Mouse (Mus musculus) natural killer cell, adult 2 months (primary cell): ENCODE results near the gene Zfp541.

Source experiments
- DNase-seq, 2 experiments: peaks; one replicate each; pipeline ENCODE4 v3.0.0; 2022; ENCODE audit warnings: low spot score in 2 of 2

Zfp541 gene

GRCm38 (mm10) chr7:16043861-16044435 is 17.7 kb upstream of the Zfp541 start:
- no peak for DNase-seq

GRCm38 (mm10) chr7:16044531-16044930 is 17.1 kb upstream of the Zfp541 start:
- no peak for DNase-seq

- DNase-seq = no peak
These were observed 16.1 kb upstream of the Zfp541 start for GRCm38 (mm10) chr7:16045538-16045937.

GRCm38 (mm10) chr7:16046101-16046480 is 15.5 kb upstream of the Zfp541 start:
- peak; percentile 78 to 84 for DNase-seq

- DNase-seq = peak; percentile 73 to 76
These were observed 14.9 kb upstream of the Zfp541 start for GRCm38 (mm10) chr7:16046481-16047337.

- DNase-seq = peak; percentile 83 to 89
These were observed 14.1 kb upstream of the Zfp541 start, which contains the start of gene Bicra for GRCm38 (mm10) chr7:16047338-16048146. Gene Bicra, minus strand, starts transcription at chr7:16047921.

GRCm38 (mm10) chr7:16048164-16048564 is 13.4 kb upstream of the Zfp541 start:
- DNase-seq = peak; percentile 95 to 96

GRCm38 (mm10) chr7:16048675-16049575 is 12.7 kb upstream of the Zfp541 start:
- DNase-seq = peak in 1 of 2 experiments; percentile 30

- DNase-seq = peak in 1 of 2 experiments; percentile 32
These were observed 12.1 kb upstream of the Zfp541 start for GRCm38 (mm10) chr7:16049576-16049915.

GRCm38 (mm10) chr7:16050600-16050999 is 11.0 kb upstream of the Zfp541 start:
- DNase-seq = no peak

GRCm38 (mm10) chr7:16051883-16052595 is 9.6 kb upstream of the Zfp541 start:
- DNase-seq = peak; percentile 76 to 81

GRCm38 (mm10) chr7:16052684-16053083 is 8.9 kb upstream of the Zfp541 start:
- DNase-seq = peak; percentile 93 to 96

- no peak for DNase-seq
These were observed 8.5 kb upstream of the Zfp541 start for GRCm38 (mm10) chr7:16053105-16053504.

GRCm38 (mm10) chr7:16054966-16055365 is 6.6 kb upstream of the Zfp541 start:
- DNase-seq = peak in 1 of 2 experiments; percentile 26

- DNase-seq = peak; percentile 20 to 76
These were observed 5.9 kb upstream of the Zfp541 start for GRCm38 (mm10) chr7:16055665-16056064.

GRCm38 (mm10) chr7:16056459-16057135 is 5.0 kb upstream of the Zfp541 start:
- DNase-seq = peak; percentile 32 to 61

GRCm38 (mm10) chr7:16057136-16057534 is 4.5 kb upstream of the Zfp541 start:
- DNase-seq = peak; percentile 57 to 74

- DNase-seq = no peak
These were observed 446 bp downstream of the Zfp541 start for GRCm38 (mm10) chr7:16062099-16062420.

- peak in 1 of 2 experiments; percentile 22 for DNase-seq
These were observed 1.9 kb downstream of the Zfp541 start for GRCm38 (mm10) chr7:16063490-16063889.

GRCm38 (mm10) chr7:16070846-16071245 is 9.2 kb downstream of the Zfp541 start:
- no peak for DNase-seq
